In genomic region chr8:88455434-88456020, GRCm38 (mm10) we compare ENCODE assay signal across 8 mouse cellular contexts.
DNase-seq lines count a peak whose midpoint lies in the region; ATAC-seq and TF ChIP-seq lines count a peak whose summit lies in the region.

No protein-coding gene starts in this region.

- no peak for TF ChIP-seq CTCF in intestine, postnatal 0 days (IDR thresholded peaks at IDR 0.05; ENCODE audit: low read depth)
- no peak for TF ChIP-seq CTCF in gastrocnemius, adult 2 months (IDR thresholded peaks at IDR 0.05)

- intact Hi-C loops in gastrocnemius, adult 2 months (cut with DNase I), result no loop called here

- H3K9ac ChIP-seq in intestine, embryonic 14.5 days (ENCODE audit: low read length), result no peak overlapping the region
- H3K9ac ChIP-seq in intestine, postnatal 0 days (ENCODE audit: low read depth, low read length), result no peak overlapping the region
- peak overlapping the region; percentile 30 for H3K9ac ChIP-seq in embryonic facial prominence, embryonic 11.5 days (replicated peaks; ENCODE audit: low read length)
- H3K9ac ChIP-seq in neural tube, embryonic 12.5 days, result peak overlapping the region; percentile 47; the same call in 1 of the 2 replicates

- peaks cover 5% of the 10 kb centered on the region; the same call in 1 of the 2 replicates for H3K9me3 ChIP-seq in intestine, embryonic 14.5 days (ENCODE audit: control insufficient read depth, low read length)
- 0 out of 2 replicates have a peak, but pooled peaks cover 7% of the 10 kb centered on the region for H3K9me3 ChIP-seq in intestine, postnatal 0 days (ENCODE audit: control insufficient read depth)
- peaks cover 3% of the 10 kb centered on the region for H3K9me3 ChIP-seq in embryonic facial prominence, embryonic 11.5 days (replicated peaks; ENCODE audit: control insufficient read depth, low read length)
- H3K9me3 ChIP-seq in neural tube, embryonic 12.5 days, result peaks cover 9% of the 10 kb centered on the region; the same call in 1 of the 2 replicates

- H3K27me3 ChIP-seq in intestine, embryonic 14.5 days (replicated peaks; ENCODE audit: control insufficient read depth, insufficient read depth, low read length), result peaks cover 57% of the 10 kb centered on the region
- H3K27me3 ChIP-seq in intestine, postnatal 0 days (replicated peaks; ENCODE audit: control insufficient read depth, insufficient read depth, low read length), result peaks cover 60% of the 10 kb centered on the region
- H3K27me3 ChIP-seq in embryonic facial prominence, embryonic 11.5 days (ENCODE audit: control insufficient read depth, insufficient read depth, low read length), result peaks cover 8% of the 10 kb centered on the region
- H3K27me3 ChIP-seq in neural tube, embryonic 12.5 days (replicated peaks), result peaks cover 17% of the 10 kb centered on the region

- no peak overlapping the region for H3K27ac ChIP-seq in intestine, embryonic 14.5 days (ENCODE audit: low read depth)
- no peak overlapping the region for H3K27ac ChIP-seq in intestine, postnatal 0 days (ENCODE audit: low read depth, low read length)
- H3K27ac ChIP-seq in embryonic facial prominence, embryonic 11.5 days (replicated peaks; ENCODE audit: low read depth, low read length), result 0 out of 2 replicates have a peak overlapping the region, but pooled peaks have one; percentile 6
- H3K27ac ChIP-seq in neural tube, embryonic 12.5 days, result no peak overlapping the region
- no peak overlapping the region for H3K27ac ChIP-seq in gastrocnemius, adult 2 months

- H3K36me3 ChIP-seq in intestine, embryonic 14.5 days (ENCODE audit: control insufficient read depth, insufficient read depth, low read length), result no peaks in the 10 kb centered on the region
- H3K36me3 ChIP-seq in intestine, postnatal 0 days (ENCODE audit: control insufficient read depth, insufficient read depth), result no peaks in the 10 kb centered on the region
- no peaks in the 10 kb centered on the region for H3K36me3 ChIP-seq in embryonic facial prominence, embryonic 11.5 days (replicated peaks; ENCODE audit: control insufficient read depth, insufficient read depth, low read depth, low read length)
- 0 out of 2 replicates have a peak, but pooled peaks cover 4% of the 10 kb centered on the region for H3K36me3 ChIP-seq in neural tube, embryonic 12.5 days

- no peak for ATAC-seq in intestine, embryonic 14.5 days (replicated peaks; ENCODE audit: low FRiP score, low TSS enrichment, low read depth)
- no peak for ATAC-seq in intestine, postnatal 0 days
- ATAC-seq in embryonic facial prominence, embryonic 11.5 days (replicated peaks; ENCODE audit: insufficient number of reproducible peaks, low FRiP score, low TSS enrichment, low read depth), result no peak
- ATAC-seq in neural tube, embryonic 12.5 days (ENCODE audit: low FRiP score, low read depth), result no peak

- peak overlapping the region; percentile 99 for H3K4me2 ChIP-seq in intestine, embryonic 14.5 days (ENCODE audit: low read length)
- H3K4me2 ChIP-seq in intestine, postnatal 0 days (replicated peaks; ENCODE audit: low read depth), result no peak overlapping the region
- peak overlapping the region; percentile 97 for H3K4me2 ChIP-seq in embryonic facial prominence, embryonic 11.5 days (ENCODE audit: low read depth, low read length)
- peak overlapping the region; percentile 93 for H3K4me2 ChIP-seq in neural tube, embryonic 12.5 days (replicated peaks)

- peaks cover 16% of the 10 kb centered on the region for H3K4me1 ChIP-seq in intestine, embryonic 14.5 days (replicated peaks; ENCODE audit: control insufficient read depth, insufficient read depth, low read length)
- H3K4me1 ChIP-seq in intestine, postnatal 0 days (replicated peaks; ENCODE audit: control insufficient read depth, insufficient read depth, low read length), result no peaks in the 10 kb centered on the region
- peaks cover 20% of the 10 kb centered on the region for H3K4me1 ChIP-seq in embryonic facial prominence, embryonic 11.5 days (ENCODE audit: control insufficient read depth, insufficient read depth, low read length)
- peaks cover 37% of the 10 kb centered on the region for H3K4me1 ChIP-seq in neural tube, embryonic 12.5 days

- 0 out of 2 replicates have a peak overlapping the region, but pooled peaks have one; percentile 3 for H3K4me3 ChIP-seq in intestine, embryonic 14.5 days (ENCODE audit: low read depth, low read length)
- H3K4me3 ChIP-seq in intestine, postnatal 0 days (ENCODE audit: low read depth, low read length), result no peak overlapping the region
- peak overlapping the region; percentile 15; the same call in 1 of the 2 replicates for H3K4me3 ChIP-seq in embryonic facial prominence, embryonic 11.5 days (ENCODE audit: low read depth, low read length)
- peak overlapping the region; percentile 5; the same call in 1 of the 2 replicates for H3K4me3 ChIP-seq in neural tube, embryonic 12.5 days
- no peak overlapping the region for H3K4me3 ChIP-seq in gastrocnemius, adult 2 months

- 7% methylated on average over 28 of the region's 28 CpGs for WGBS in intestine, embryonic 14.5 days
- 9% methylated on average over 28 of the region's 28 CpGs for WGBS in intestine, postnatal 0 days
- WGBS in embryonic facial prominence, embryonic 11.5 days, result 9% methylated on average over 28 of the region's 28 CpGs
- 8% methylated on average over 28 of the region's 28 CpGs for WGBS in neural tube, embryonic 12.5 days

- DNase-seq in intestine, embryonic 14.5 days (ENCODE audit: low spot score), result peak; percentile 69
- peak; percentile 52 for DNase-seq in ZHBTc4 (ENCODE audit: low read depth, low spot score)
- DNase-seq in embryonic facial prominence, embryonic 11.5 days (ENCODE audit: low spot score), result peak; percentile 69
- DNase-seq in kidney, postnatal 4 days, result peak; percentile 61 to 70
- no peak for DNase-seq in gastrocnemius, adult 2 months
- no peak for DNase-seq in B cell, adult 2 months

Comparison
In these comparisons a context has a peak if more than half of its experiments do, and no peak if none do; other contexts are left out.
1. H3K4me3 ChIP-seq: peak in intestine, embryonic 14.5 days (single experiment), embryonic facial prominence, embryonic 11.5 days (single experiment) and neural tube, embryonic 12.5 days (single experiment); none in intestine, postnatal 0 days (single experiment) and gastrocnemius, adult 2 months (single experiment).
2. DNase-seq: peak in intestine, embryonic 14.5 days (single experiment), ZHBTc4 (single experiment), embryonic facial prominence, embryonic 11.5 days (single experiment) and kidney, postnatal 4 days (2 of 2); none in gastrocnemius, adult 2 months (single experiment) and B cell, adult 2 months (0 of 2).
3. H3K9ac ChIP-seq: peak in embryonic facial prominence, embryonic 11.5 days (single experiment) and neural tube, embryonic 12.5 days (single experiment); none in intestine, embryonic 14.5 days (single experiment) and intestine, postnatal 0 days (single experiment).